Mouse (Mus musculus) liver, embryonic 14.5 days (tissue): Measurements from ENCODE around the gene Klk1. TPM values are rescaled to one million over a fixed set of nuclear protein-coding genes. Genes with fewer than 3 reads are reported as not detected.
A peak's percentile ranks its signal among the peaks of the same experiment; 100 is the strongest.
"Not testable (repeated sequence)": the region's sequence is repeated elsewhere in the genome, so short reads cannot be mapped to it uniquely, and the experiment has no call there.

ENCODE experiments used
- ATAC-seq: fragments of 200-750 bp; cut with Nextera tagmentation; 2 replicates; pipeline ENCODE4 v1.8.0; 2017; ENCODE audit warnings: moderate number of reproducible peaks, mild to moderate bottlenecking, moderate library complexity; ENCODE audit not compliant: insufficient read depth
- DNase-seq, 3 experiments: peaks; one replicate each; pipeline ENCODE4 v3.0.0-alpha.2; 2012 to 2013; ENCODE audit warnings: low read depth in 3 of 3, low spot score in 3 of 3
- H3K27ac ChIP-seq: fragments of 300-500 bp; sonication (generic); 2 replicates; pipeline ENCODE4 v1.5.1; 2014; ENCODE audit warnings: moderate library complexity, mild to moderate bottlenecking, control low read depth, inconsistent platforms
- H3K27me3 ChIP-seq: fragments of 300-500 bp; sonication (generic); 2 replicates; pipeline ENCODE4 v1.6.1; 2014; ENCODE audit warnings: mild to moderate bottlenecking, low read length, moderate library complexity; ENCODE audit not compliant: control insufficient read depth, insufficient read depth
- H3K36me3 ChIP-seq: fragments of 300-500 bp; sonication (generic); replicated peaks from 2 replicates; pipeline ENCODE4 v1.6.1; 2014; ENCODE audit warnings: low read depth; ENCODE audit not compliant: control insufficient read depth, insufficient read depth
- H3K4me1 ChIP-seq, 2 experiments: fragments of 200-500 bp in 1 of 2; fragments of 300-500 bp in 1 of 2; sonication (generic) in 1 of 2; replicated peaks; 2 replicates each; pipeline ENCODE4 v1.6.1; 2012 to 2014; ENCODE audit warnings: antibody characterized with exemption in 1 of 2, inconsistent platforms in 1 of 2, low read length in 1 of 2; ENCODE audit not compliant: control insufficient read depth in 2 of 2, insufficient read depth in 2 of 2
- H3K4me2 ChIP-seq: fragments of 300-500 bp; sonication (generic); 2 replicates; pipeline ENCODE4 v1.6.1; 2014; ENCODE audit warnings: low read depth, mild to moderate bottlenecking, control low read depth, moderate library complexity
- H3K4me3 ChIP-seq, 2 experiments: fragments of 200-500 bp in 1 of 2; fragments of 300-500 bp in 1 of 2; sonication (generic) in 1 of 2; 2 replicates each; pipeline ENCODE4 v1.5.1; 2012 to 2014; ENCODE audit warnings: low read depth in 2 of 2, low read length in 2 of 2, mild to moderate bottlenecking in 2 of 2, control low read depth in 1 of 2, inconsistent platforms in 1 of 2, moderate library complexity in 1 of 2; ENCODE audit not compliant: insufficient read depth in 1 of 2
- H3K9ac ChIP-seq: fragments of 300-500 bp; sonication (generic); replicated peaks from 2 replicates; pipeline ENCODE4 v1.6.1; 2014; ENCODE audit warnings: mild to moderate bottlenecking, control low read depth, moderate library complexity
- H3K9me3 ChIP-seq: fragments of 300-500 bp; sonication (generic); 2 replicates; pipeline ENCODE4 v1.6.1; 2016; ENCODE audit warnings: low read length, mixed read lengths; ENCODE audit not compliant: control insufficient read depth
- CTCF ChIP-seq: IDR thresholded peaks from 2 replicates; pipeline ENCODE4 v1.5.1; 2016; ENCODE audit warnings: antibody characterized with exemption, low read depth, control low read depth
- EP300 ChIP-seq: IDR thresholded peaks from 2 replicates; pipeline ENCODE4 v1.6.1; 2016; ENCODE audit warnings: antibody characterized with exemption, low read depth
- WGBS: fragments of 180-500 bp; shearing (Covaris S2); extraction: QIAGEN DNeasy Blood & Tissue Kit; methylation state at CpG from one replicate; pipeline ENCODE4 v1.1.7; 2014; ENCODE audit not compliant: insufficient replicate concordance; 5-methylcytosine and 5-hydroxymethylcytosine counted together
- polyA plus RNA-seq, 2 experiments: library from polyadenylated mRNA; depleted of rRNA in 1 of 2; stranded (reverse) in 1 of 2; unstranded in 1 of 2; fragments of >200 nt; fragmentation: Nextera tagmentation in 1 of 2; extraction: Ambion mirVana in 1 of 2; gene quantifications; 2 replicates each; pipeline versions ENCODE4 v1.2.1 to v1.2.3; 2012 to 2014

Klk1 gene
- polyA plus RNA-seq, 2 experiments: not detected

GRCm38 (mm10) chr7:44246055-44246983 is 21.2 kb downstream of the Klk1 start, which contains the start of the genes 1700028J19Rik and 2410002F23Rik:
1700028J19Rik (minus strand) TSS chr7:44246695.
2410002F23Rik (plus strand) TSS chr7:44246722.
- H3K27ac ChIP-seq: peak within 1 kb of the TSS; percentile 63
- under 1% methylated on average over 62 of the region's 62 CpGs for WGBS
- DNase-seq (peak; percentile 65 to 72 (median 67)), ATAC-seq (peak; percentile 89)
- no peaks in the 10 kb centered on the region for H3K9me3 ChIP-seq
- peak within 1 kb of the TSS; percentile 85 to 89 for H3K4me3 ChIP-seq
- H3K9ac ChIP-seq: peak within 1 kb of the TSS; percentile 92
- no peaks in the 10 kb centered on the region for H3K27me3 ChIP-seq
- H3K4me1 ChIP-seq: peaks cover 4 to 11% of the 10 kb centered on the region in 2 experiments
- TF ChIP-seq EP300: peak; percentile 79
- TF ChIP-seq CTCF: peak; percentile 20
- H3K36me3 ChIP-seq: peaks cover 28% of the 10 kb centered on the region
- H3K4me2 ChIP-seq: peak within 1 kb of the TSS; percentile 88

GRCm38 (mm10) chr7:44246984-44247470 is 21.9 kb downstream of the Klk1 start:
- Histone ChIP-seq H3K27ac (no peak overlapping the region), H3K9ac (peak overlapping the region; percentile 61), H3K36me3 (peaks cover 28% of the 10 kb centered on the region), H3K4me2 (peak overlapping the region; percentile 88), H3K4me3 (peak overlapping the region; percentile 85 to 89), H3K9me3 (no peaks in the 10 kb centered on the region), H3K27me3 (no peaks in the 10 kb centered on the region), H3K4me1 (peaks cover 4 to 11% of the 10 kb centered on the region in 2 experiments)
- ATAC-seq (0 out of 2 replicates have a peak, but pooled peaks have one; percentile 1), DNase-seq (peak; percentile 20 to 45 (median 32))
- TF ChIP-seq EP300 (no peak), CTCF (no peak)
- under 1% methylated on average over 23 of the region's 23 CpGs for WGBS

- H3K27me3 ChIP-seq: no peaks in the 10 kb centered on the region
- H3K4me2 ChIP-seq: peak overlapping the region; percentile 88
- TF ChIP-seq CTCF (no peak), EP300 (no peak)
- 88% methylated on average over 2 of the region's 2 CpGs for WGBS
- H3K4me3 ChIP-seq: peak overlapping the region; percentile 35 to 89
- DNase-seq (no peak), ATAC-seq (no peak)
- peaks cover 37% of the 10 kb centered on the region for H3K36me3 ChIP-seq
- H3K27ac ChIP-seq: no peak overlapping the region
- H3K4me1 ChIP-seq: peaks cover 4 to 11% of the 10 kb centered on the region in 2 experiments
- no peaks in the 10 kb centered on the region for H3K9me3 ChIP-seq
- H3K9ac ChIP-seq: peak overlapping the region; percentile 2
These were observed 22.8 kb downstream of the Klk1 start for GRCm38 (mm10) chr7:44247971-44248370.

GRCm38 (mm10) chr7:44249248-44249647 is 24.1 kb downstream of the Klk1 start:
- Histone ChIP-seq H3K27ac (no peak overlapping the region), H3K4me3 (no peak overlapping the region), H3K4me1 (peaks cover 4 to 11% of the 10 kb centered on the region in 2 experiments), H3K4me2 (no peak overlapping the region; the same call in 1 of the 2 replicates), H3K27me3 (no peaks in the 10 kb centered on the region), H3K9me3 (no peaks in the 10 kb centered on the region), H3K36me3 (peaks cover 38% of the 10 kb centered on the region), H3K9ac (no peak overlapping the region)
- no peak for ATAC-seq
- TF ChIP-seq CTCF (no peak), EP300 (no peak)
- DNase-seq: no peak
- WGBS: 75% methylated on average over 4 of the region's 4 CpGs

GRCm38 (mm10) chr7:44250732-44251275 is 25.6 kb downstream of the Klk1 start:
- H3K9ac ChIP-seq, H3K4me2 ChIP-seq, H3K27me3 ChIP-seq, H3K27ac ChIP-seq, H3K9me3 ChIP-seq, H3K4me3 ChIP-seq, H3K4me1 ChIP-seq, ATAC-seq, DNase-seq: not testable (repeated sequence)
- 83% methylated on average over 17 of the region's 17 CpGs for WGBS
- H3K36me3 ChIP-seq: peaks cover 38% of the 10 kb centered on the region
